Mouse (Mus musculus) MEL (cell line): ENCODE data around the gene Gimap9.

Experiments used
- E2F4 ChIP-seq: IDR thresholded peaks from 2 replicates; pipeline ENCODE4 v1.6.1; 2011; ENCODE audit warnings: low read depth, low read length, improper control_type of control experiment, borderline replicate concordance
- EP300 ChIP-seq, 2 experiments: IDR thresholded peaks; 2 replicates each; pipeline ENCODE4 v1.6.1; 2011; ENCODE audit warnings: improper control_type of control experiment in 2 of 2, low read length in 2 of 2, low read depth in 1 of 2, mild to moderate bottlenecking in 1 of 2
- GATA1 ChIP-seq: IDR thresholded peaks from 2 replicates; pipeline ENCODE4 v1.6.1; 2011; ENCODE audit warnings: low read depth, low read length, improper control_type of control experiment
- MYC ChIP-seq: IDR thresholded peaks from 2 replicates; pipeline ENCODE4 v1.6.1; 2011; ENCODE audit warnings: low read depth, mild to moderate bottlenecking, low read length, improper control_type of control experiment, moderate library complexity

DNA sequence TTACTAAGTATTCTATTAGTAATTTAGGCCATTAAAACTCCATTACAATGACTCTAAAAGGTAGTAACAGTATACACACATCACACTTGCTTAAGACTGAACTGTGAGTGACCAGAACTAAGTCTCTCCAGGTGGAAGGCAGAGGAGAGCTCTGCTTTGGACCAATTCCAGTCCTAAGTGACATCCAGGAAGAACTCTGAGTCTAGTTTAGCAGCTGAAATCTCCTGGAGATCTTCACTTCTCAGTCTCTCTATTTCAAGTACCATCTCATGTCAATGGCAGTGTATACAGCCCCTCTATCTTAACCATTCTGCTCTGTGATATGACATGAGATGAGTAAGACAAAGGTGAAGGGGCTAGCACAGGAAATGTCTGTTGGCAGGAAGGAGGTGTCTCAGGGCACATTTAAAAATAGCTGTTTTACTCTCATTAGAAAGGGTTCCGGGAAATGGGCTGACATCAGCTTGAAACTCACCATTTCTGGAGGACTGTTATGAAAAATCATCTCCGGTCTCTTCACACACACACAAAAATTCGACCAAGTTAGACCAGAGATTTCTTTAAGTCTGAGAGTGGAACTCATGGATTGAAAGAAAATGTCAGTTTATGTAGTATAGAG lies 5.7 kb downstream of the Gimap9 start:
- TF ChIP-seq EP300 (IDR thresholded peaks at IDR 0.05; ENCODE audit: low read depth in 1 of 2, low read length in 2 of 2), result no peak
- TF ChIP-seq MYC, result no peak
- no peak for TF ChIP-seq GATA1
- no peak for TF ChIP-seq E2F4
